In genomic region chr7:144883106-144883505, GRCm38 (mm10) we compare ENCODE assay signal across 26 mouse cellular contexts. TPM values are rescaled to one million over a fixed set of nuclear protein-coding genes. Genes with fewer than 3 reads are reported as not detected.
A peak's percentile ranks its signal among the peaks of the same experiment; 100 is the strongest.
DNase-seq lines count a peak whose midpoint lies in the region; ATAC-seq and TF ChIP-seq lines count a peak whose summit lies in the region.
"Had no signal": no experiment of that assay in that cellular context is flagged by ENCODE, and none has a peak within 500 bp of the region (broad histone marks: within the 10 kb centered on the region; RNA-seq: fewer than 3 reads in every experiment).

No protein-coding gene starts in this region.

- no peak overlapping the region for H3K4me2 ChIP-seq in hindbrain, embryonic 15.5 days
- no peak overlapping the region for H3K4me2 ChIP-seq in hindbrain, embryonic 13.5 days
- H3K4me2 ChIP-seq in stomach, embryonic 14.5 days (replicated peaks; ENCODE audit: low read depth, low read length), result no peak overlapping the region
- no peak overlapping the region for H3K4me2 ChIP-seq in stomach, postnatal 0 days (replicated peaks; ENCODE audit: low read depth)
- no peak overlapping the region for H3K4me2 ChIP-seq in embryonic facial prominence, embryonic 14.5 days (ENCODE audit: low read depth, low read length)
- H3K4me2 ChIP-seq: hindbrain, embryonic 14.5 days; midbrain, embryonic 12.5 days had no signal

- no peak for DNase-seq in stomach, postnatal 0 days (ENCODE audit: low spot score)
- DNase-seq in embryonic facial prominence, embryonic 14.5 days (ENCODE audit: low spot score), result peak; percentile 87
- no peak for DNase-seq in left cerebral cortex, adult 11 months (ENCODE audit: low spot score)
- DNase-seq: adrenal gland, adult 8-10 months; cerebellum, adult 18-20 months; gastrocnemius, postnatal 10 days; heart, adult 2 months; layer of hippocampus, adult 9-11 months; lung, adult 18-20 months; lung, postnatal 36 days; right cerebral cortex, adult 18-20 months; thymus, adult 2 months had no signal

- H3K27ac ChIP-seq in hindbrain, embryonic 15.5 days (replicated peaks), result no peak overlapping the region
- no peak overlapping the region for H3K27ac ChIP-seq in hindbrain, embryonic 13.5 days
- H3K27ac ChIP-seq in stomach, embryonic 14.5 days (ENCODE audit: low read length), result no peak overlapping the region
- no peak overlapping the region for H3K27ac ChIP-seq in stomach, postnatal 0 days (replicated peaks)
- no peak overlapping the region for H3K27ac ChIP-seq in embryonic facial prominence, embryonic 14.5 days (replicated peaks; ENCODE audit: low read depth, low read length)
- H3K27ac ChIP-seq: heart, adult 2 months; hindbrain, embryonic 14.5 days; midbrain, embryonic 12.5 days had no signal

- H3K27me3 ChIP-seq in hindbrain, embryonic 15.5 days, result no peaks in the 10 kb centered on the region
- peaks cover 4% of the 10 kb centered on the region for H3K27me3 ChIP-seq in hindbrain, embryonic 13.5 days
- H3K27me3 ChIP-seq in stomach, embryonic 14.5 days (ENCODE audit: control insufficient read depth, insufficient read depth, low read length), result no peaks in the 10 kb centered on the region
- no peaks in the 10 kb centered on the region for H3K27me3 ChIP-seq in stomach, postnatal 0 days (ENCODE audit: control insufficient read depth, insufficient read depth, low read length)
- H3K27me3 ChIP-seq in embryonic facial prominence, embryonic 14.5 days (replicated peaks; ENCODE audit: control insufficient read depth, insufficient read depth, low read length), result no peaks in the 10 kb centered on the region

- H3K4me3 ChIP-seq in hindbrain, embryonic 15.5 days, result no peak overlapping the region
- no peak overlapping the region for H3K4me3 ChIP-seq in hindbrain, embryonic 13.5 days
- no peak overlapping the region for H3K4me3 ChIP-seq in stomach, embryonic 14.5 days (ENCODE audit: low read depth, low read length)
- H3K4me3 ChIP-seq in stomach, postnatal 0 days (ENCODE audit: low read depth, low read length), result no peak overlapping the region
- no peak overlapping the region for H3K4me3 ChIP-seq in embryonic facial prominence, embryonic 14.5 days (ENCODE audit: low read depth, low read length)
- H3K4me3 ChIP-seq: erythroblast, embryonic 14.5 days; heart, adult 2 months; midbrain, embryonic 12.5 days; myocyte had no signal

- no peak overlapping the region for H3K9ac ChIP-seq in hindbrain, embryonic 15.5 days
- H3K9ac ChIP-seq in hindbrain, embryonic 13.5 days, result no peak overlapping the region
- no peak overlapping the region for H3K9ac ChIP-seq in stomach, embryonic 14.5 days (replicated peaks; ENCODE audit: low read depth, low read length)
- no peak overlapping the region for H3K9ac ChIP-seq in stomach, postnatal 0 days (ENCODE audit: low read length)
- no peak overlapping the region for H3K9ac ChIP-seq in embryonic facial prominence, embryonic 14.5 days (ENCODE audit: low read depth, low read length)
- H3K9ac ChIP-seq: hindbrain, embryonic 14.5 days; midbrain, embryonic 12.5 days had no signal

- ATAC-seq in hindbrain, embryonic 15.5 days (ENCODE audit: low FRiP score, low read depth), result 0 out of 2 replicates have a peak, but pooled peaks have one; percentile 15
- ATAC-seq in hindbrain, embryonic 13.5 days (ENCODE audit: low FRiP score), result no peak
- ATAC-seq in stomach, embryonic 14.5 days (ENCODE audit: insufficient number of reproducible peaks, insufficient read depth, low FRiP score, low read depth), result peak; percentile 49; the same call in 1 of the 2 replicates
- ATAC-seq in stomach, postnatal 0 days (ENCODE audit: low FRiP score, low TSS enrichment), result no peak
- peak; percentile 82 for ATAC-seq in embryonic facial prominence, embryonic 14.5 days (ENCODE audit: low read depth)
- ATAC-seq in inflammation-experienced regulatory T-cells, adult 6 months, result no peak
- ATAC-seq: intestine, postnatal 0 days had no signal

- TF ChIP-seq EP300 in stomach, postnatal 0 days (optimal IDR thresholded peaks at IDR 0.05), result no peak

- 33% methylated on average over 2 of the region's 2 CpGs for WGBS in hindbrain, embryonic 15.5 days
- WGBS in hindbrain, embryonic 13.5 days, result 60% methylated on average over 2 of the region's 2 CpGs
- WGBS in stomach, embryonic 14.5 days, result 15% methylated on average over 2 of the region's 2 CpGs
- WGBS in stomach, postnatal 0 days, result 18% methylated on average over 2 of the region's 2 CpGs
- 0% methylated on average over 1 of the region's 2 CpGs for WGBS in embryonic facial prominence, embryonic 14.5 days

- H3K9me3 ChIP-seq in hindbrain, embryonic 15.5 days, result no peaks in the 10 kb centered on the region
- no peaks in the 10 kb centered on the region for H3K9me3 ChIP-seq in hindbrain, embryonic 13.5 days
- H3K9me3 ChIP-seq in stomach, embryonic 14.5 days (ENCODE audit: control insufficient read depth, low read depth, low read length), result no peaks in the 10 kb centered on the region; the same call in 1 of the 2 replicates
- H3K9me3 ChIP-seq in stomach, postnatal 0 days (ENCODE audit: control insufficient read depth, low read length), result no peaks in the 10 kb centered on the region
- H3K9me3 ChIP-seq in embryonic facial prominence, embryonic 14.5 days (ENCODE audit: control insufficient read depth, low read length), result 0 out of 2 replicates have a peak, but pooled peaks cover 3% of the 10 kb centered on the region
- H3K9me3 ChIP-seq: midbrain, embryonic 12.5 days had no signal

- no peaks in the 10 kb centered on the region for H3K4me1 ChIP-seq in hindbrain, embryonic 15.5 days (replicated peaks)
- no peaks in the 10 kb centered on the region for H3K4me1 ChIP-seq in hindbrain, embryonic 13.5 days (replicated peaks)
- H3K4me1 ChIP-seq in stomach, embryonic 14.5 days (ENCODE audit: control insufficient read depth, insufficient read depth, low read length), result peaks cover 3% of the 10 kb centered on the region; the same call in 1 of the 2 replicates
- H3K4me1 ChIP-seq in stomach, postnatal 0 days (replicated peaks; ENCODE audit: control insufficient read depth, insufficient read depth), result no peaks in the 10 kb centered on the region
- no peaks in the 10 kb centered on the region for H3K4me1 ChIP-seq in embryonic facial prominence, embryonic 14.5 days (ENCODE audit: control insufficient read depth, insufficient read depth, low read length)
- H3K4me1 ChIP-seq: midbrain, embryonic 12.5 days had no signal

- H3K36me3 ChIP-seq in hindbrain, embryonic 15.5 days, result no peaks in the 10 kb centered on the region
- no peaks in the 10 kb centered on the region for H3K36me3 ChIP-seq in hindbrain, embryonic 13.5 days
- no peaks in the 10 kb centered on the region for H3K36me3 ChIP-seq in stomach, embryonic 14.5 days (ENCODE audit: control insufficient read depth, insufficient read depth, low read length)
- H3K36me3 ChIP-seq in stomach, postnatal 0 days (ENCODE audit: control insufficient read depth, insufficient read depth, low read length), result no peaks in the 10 kb centered on the region
- H3K36me3 ChIP-seq in embryonic facial prominence, embryonic 14.5 days (ENCODE audit: control insufficient read depth, insufficient read depth, low read length), result no peaks in the 10 kb centered on the region
- H3K36me3 ChIP-seq: midbrain, embryonic 12.5 days had no signal

- no peak for TF ChIP-seq CTCF in stomach, postnatal 0 days (IDR thresholded peaks at IDR 0.05; ENCODE audit: low read depth)

RNA-seq across cellular contexts. Expression of gene Fgf15, which starts 13.2 kb away (rescaled TPM):
- 25.8 and 43.7 TPM in 2 replicates for polyA plus RNA-seq in hindbrain, embryonic 15.5 days (2015; fragmentation: Nextera tagmentation; extraction: Ambion mirVana)
- 40.1 and 66.5 TPM in 2 replicates for polyA plus RNA-seq in hindbrain, embryonic 13.5 days (2015; fragmentation: Nextera tagmentation; extraction: Ambion mirVana)
- not detected in 2 replicates for polyA plus RNA-seq in stomach, embryonic 14.5 days (2014; fragmentation: Nextera tagmentation; extraction: Ambion mirVana)
- not detected in 2 replicates for polyA plus RNA-seq in stomach, postnatal 0 days (2015; fragmentation: Nextera tagmentation; extraction: Ambion mirVana)
- polyA plus RNA-seq in embryonic facial prominence, embryonic 14.5 days (2014; fragmentation: Nextera tagmentation; extraction: Ambion mirVana), result 0.42 and 5.3 TPM in 2 replicates
- polyA plus RNA-seq in inflammation-experienced regulatory T-cells, adult 6 months (2017; shearing (Covaris generic)), result not detected
- polyA plus RNA-seq: cortical plate, adult 2 months; erythroblast, embryonic 14.5 days; heart, adult 2 months; heart, postnatal 0 days; liver, adult 2 months; myocyte; urinary bladder, adult 2 months had no signal

RNA-seq across cellular contexts. Expression of gene LTO1, which starts 31.8 kb away (rescaled TPM):
- polyA plus RNA-seq in hindbrain, embryonic 15.5 days (2015; fragmentation: Nextera tagmentation; extraction: Ambion mirVana), result 32.0 and 34.1 TPM in 2 replicates
- polyA plus RNA-seq in hindbrain, embryonic 13.5 days (2015; fragmentation: Nextera tagmentation; extraction: Ambion mirVana), result 33.8 and 38.4 TPM in 2 replicates
- polyA plus RNA-seq in stomach, embryonic 14.5 days (2014; fragmentation: Nextera tagmentation; extraction: Ambion mirVana), result 23.7 and 25.8 TPM in 2 replicates
- polyA plus RNA-seq in stomach, postnatal 0 days (2015; fragmentation: Nextera tagmentation; extraction: Ambion mirVana), result 17.1 and 17.8 TPM in 2 replicates
- polyA plus RNA-seq in embryonic facial prominence, embryonic 14.5 days (2014; fragmentation: Nextera tagmentation; extraction: Ambion mirVana), result 19.3 and 21.0 TPM in 2 replicates
- 10 to 100 TPM; 27.4 to 42.5 (median 30.4) TPM for polyA plus RNA-seq in inflammation-experienced regulatory T-cells, adult 6 months (2017; shearing (Covaris generic))

RNA-seq across cellular contexts. Expression of gene Fgf4, which starts 35.9 kb away (rescaled TPM):
- not detected in 2 replicates for polyA plus RNA-seq in hindbrain, embryonic 15.5 days (2015; fragmentation: Nextera tagmentation; extraction: Ambion mirVana)
- not detected in 2 replicates for polyA plus RNA-seq in hindbrain, embryonic 13.5 days (2015; fragmentation: Nextera tagmentation; extraction: Ambion mirVana)
- polyA plus RNA-seq in stomach, embryonic 14.5 days (2014; fragmentation: Nextera tagmentation; extraction: Ambion mirVana), result not detected in 2 replicates
- polyA plus RNA-seq in stomach, postnatal 0 days (2015; fragmentation: Nextera tagmentation; extraction: Ambion mirVana), result not detected in 2 replicates
- polyA plus RNA-seq in embryonic facial prominence, embryonic 14.5 days (2014; fragmentation: Nextera tagmentation; extraction: Ambion mirVana), result 1.0 TPM in 2 replicates
- not detected for polyA plus RNA-seq in inflammation-experienced regulatory T-cells, adult 6 months (2017; shearing (Covaris generic))
- polyA plus RNA-seq: cortical plate, adult 2 months; erythroblast, embryonic 14.5 days; heart, adult 2 months; heart, postnatal 0 days; hindbrain, embryonic 14.5 days; intestine, postnatal 0 days; liver, adult 2 months; midbrain, embryonic 12.5 days; myocyte; small intestine, adult 2 months; urinary bladder, adult 2 months had no signal

RNA-seq across cellular contexts. Expression of gene Fgf3, which starts 45.2 kb away (rescaled TPM):
- polyA plus RNA-seq in hindbrain, embryonic 15.5 days (2015; fragmentation: Nextera tagmentation; extraction: Ambion mirVana), result 18.4 and 35.8 TPM in 2 replicates
- polyA plus RNA-seq in hindbrain, embryonic 13.5 days (2015; fragmentation: Nextera tagmentation; extraction: Ambion mirVana), result 13.6 and 30.2 TPM in 2 replicates
- not detected in 2 replicates for polyA plus RNA-seq in stomach, embryonic 14.5 days (2014; fragmentation: Nextera tagmentation; extraction: Ambion mirVana)
- 0.47 and 1.1 TPM in 2 replicates for polyA plus RNA-seq in stomach, postnatal 0 days (2015; fragmentation: Nextera tagmentation; extraction: Ambion mirVana)
- 0.88 and 0.97 TPM in 2 replicates for polyA plus RNA-seq in embryonic facial prominence, embryonic 14.5 days (2014; fragmentation: Nextera tagmentation; extraction: Ambion mirVana)
- polyA plus RNA-seq in inflammation-experienced regulatory T-cells, adult 6 months (2017; shearing (Covaris generic)), result not detected
- polyA plus RNA-seq: heart, adult 2 months; heart, postnatal 0 days; intestine, postnatal 0 days; liver, adult 2 months; myocyte; urinary bladder, adult 2 months had no signal

RNA-seq across cellular contexts. Expression of gene Ccnd1, which starts 56.6 kb away (rescaled TPM):
- 34.2 and 38.2 TPM in 2 replicates for polyA plus RNA-seq in hindbrain, embryonic 15.5 days (2015; fragmentation: Nextera tagmentation; extraction: Ambion mirVana)
- 51.2 and 54.9 TPM in 2 replicates for polyA plus RNA-seq in hindbrain, embryonic 13.5 days (2015; fragmentation: Nextera tagmentation; extraction: Ambion mirVana)
- 82.9 and 95.3 TPM in 2 replicates for polyA plus RNA-seq in stomach, embryonic 14.5 days (2014; fragmentation: Nextera tagmentation; extraction: Ambion mirVana)
- 38.7 and 38.9 TPM in 2 replicates for polyA plus RNA-seq in stomach, postnatal 0 days (2015; fragmentation: Nextera tagmentation; extraction: Ambion mirVana)
- polyA plus RNA-seq in embryonic facial prominence, embryonic 14.5 days (2014; fragmentation: Nextera tagmentation; extraction: Ambion mirVana), result 137 and 146 TPM in 2 replicates
- 1 to 10 TPM; 1.2 to 1.8 (median 1.5) TPM for polyA plus RNA-seq in inflammation-experienced regulatory T-cells, adult 6 months (2017; shearing (Covaris generic))

Comparison
In these comparisons a context has a peak if more than half of its experiments do, and no peak if none do; other contexts are left out.
1. ATAC-seq: peak in hindbrain, embryonic 15.5 days (single experiment), stomach, embryonic 14.5 days (single experiment) and embryonic facial prominence, embryonic 14.5 days (single experiment); none in hindbrain, embryonic 13.5 days (single experiment), stomach, postnatal 0 days (single experiment) and inflammation-experienced regulatory T-cells, adult 6 months (single experiment).